Mouse (Mus musculus) lung, adult 2 months (tissue): ENCODE results near the gene Otub2.

ENCODE experiments used
- CTCF ChIP-seq: fragments of 200-500 bp; IDR thresholded peaks from 2 replicates; pipeline ENCODE4 v1.5.1; 2011; ENCODE audit warnings: mild to moderate bottlenecking, low read length, control low read depth; ENCODE audit not compliant: insufficient read depth
- POLR2A ChIP-seq: fragments of 200-500 bp; IDR thresholded peaks from 2 replicates; pipeline ENCODE4 v1.6.1; 2011; ENCODE audit warnings: low read depth, mild to moderate bottlenecking, control low read depth, low read length, borderline replicate concordance; ENCODE audit errors: extremely low read depth

DNA sequence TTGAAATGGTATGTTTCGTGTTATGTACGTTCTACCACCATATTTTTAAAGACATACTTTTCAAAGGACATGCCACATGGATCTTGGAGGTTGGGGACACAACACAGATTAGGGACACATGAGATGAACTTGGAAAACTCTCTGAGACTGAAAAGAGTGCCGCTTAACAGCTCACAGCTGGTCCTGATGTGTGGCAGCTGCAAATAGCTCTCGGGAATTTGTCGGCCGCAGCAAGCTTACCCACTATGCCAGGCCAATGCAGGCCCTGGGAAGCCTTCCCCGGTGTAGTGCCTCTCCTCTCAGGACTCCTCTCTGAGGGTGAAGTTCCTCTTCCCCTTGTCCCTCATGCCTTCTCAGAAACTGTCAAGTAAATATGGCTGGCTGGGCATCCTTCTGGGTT lies 8.3 kb downstream of the Otub2 start:
- TF ChIP-seq POLR2A, result no peak
- no peak for TF ChIP-seq CTCF
